ENCODE assay signal across 15 mouse cellular contexts in the genomic region with DNA sequence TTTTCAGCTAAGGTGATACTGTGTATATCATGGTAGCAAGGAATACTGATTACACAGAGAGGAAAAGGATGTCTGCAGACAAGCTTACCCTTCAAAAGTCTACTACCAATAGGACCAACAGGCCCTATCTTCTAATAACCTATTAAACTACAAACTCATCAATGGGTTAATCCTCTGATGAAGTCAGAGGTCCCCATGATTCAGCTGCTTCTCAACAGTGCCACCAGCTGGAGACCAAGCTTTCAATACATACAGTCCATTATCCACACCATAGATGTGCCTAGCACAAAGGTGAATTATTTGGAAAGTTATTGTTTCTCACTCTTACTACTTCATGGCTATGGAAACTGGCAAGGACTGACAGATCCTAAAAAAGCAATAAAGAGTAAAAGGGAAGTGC.
"Had no signal": no experiment of that assay in that cellular context is flagged by ENCODE, and none has a peak within 500 bp of the region (broad histone marks: within the 10 kb centered on the region; RNA-seq: fewer than 3 reads in every experiment).

No protein-coding gene starts in this region.

- H3K9ac ChIP-seq: limb, embryonic 15.5 days; liver, embryonic 12.5 days; lung, embryonic 15.5 days; midbrain, embryonic 15.5 days; neural tube, embryonic 13.5 days had no signal

- H3K4me1 ChIP-seq: limb, embryonic 15.5 days; liver, embryonic 12.5 days; lung, embryonic 15.5 days had no signal

- H3K27ac ChIP-seq: kidney, postnatal 0 days; limb, embryonic 15.5 days; liver, embryonic 12.5 days; lung, embryonic 15.5 days; midbrain, embryonic 10.5 days; midbrain, embryonic 15.5 days had no signal

- H3K4me3 ChIP-seq: limb, embryonic 15.5 days; liver, embryonic 12.5 days; lung, embryonic 15.5 days; midbrain, embryonic 10.5 days; midbrain, embryonic 15.5 days; neural tube, embryonic 13.5 days had no signal

- DNase-seq: kidney, adult 9 months; kidney, postnatal 36 days; lung, postnatal 4 days; retina, postnatal 1 day; right cerebral cortex, postnatal 4 days; spleen, adult 18-20 months; thymus, adult 2 months; thymus, postnatal 25 days had no signal

- H3K36me3 ChIP-seq: limb, embryonic 15.5 days; liver, embryonic 12.5 days; lung, embryonic 15.5 days; midbrain, embryonic 10.5 days; midbrain, embryonic 15.5 days; neural tube, embryonic 13.5 days had no signal

- H3K27me3 ChIP-seq: limb, embryonic 15.5 days; liver, embryonic 12.5 days; lung, embryonic 15.5 days; midbrain, embryonic 15.5 days; neural tube, embryonic 13.5 days had no signal
